Mouse (Mus musculus) forebrain, embryonic 14.5 days (tissue): ENCODE data around the gene Lypla2. TPM values are rescaled to one million over a fixed set of nuclear protein-coding genes. Genes with fewer than 3 reads are reported as not detected.

ENCODE experiments used
- ATAC-seq: fragments of 200-750 bp; cut with Nextera tagmentation; 2 replicates; pipeline ENCODE4 v1.8.0; 2017; ENCODE audit warnings: mild to moderate bottlenecking, moderate library complexity
- DNase-seq: peaks from one replicate; pipeline ENCODE4 v3.0.0-alpha.2; 2015; ENCODE audit warnings: low spot score
- H3K27ac ChIP-seq: fragments of 300-500 bp; sonication (generic); 2 replicates; pipeline ENCODE4 v1.5.1; 2014; ENCODE audit warnings: low read depth, mild to moderate bottlenecking, control low read depth, low read length, moderate library complexity
- H3K27me3 ChIP-seq: fragments of 300-500 bp; sonication (generic); replicated peaks from 2 replicates; pipeline ENCODE4 v1.6.1; 2014; ENCODE audit warnings: low read length, control low read depth, mixed read lengths; ENCODE audit not compliant: control insufficient read depth, insufficient read depth
- H3K36me3 ChIP-seq: fragments of 300-500 bp; sonication (generic); 2 replicates; pipeline ENCODE4 v1.6.1; 2014; ENCODE audit warnings: low read length, control low read depth; ENCODE audit not compliant: control insufficient read depth, insufficient read depth
- H3K4me1 ChIP-seq: fragments of 300-500 bp; sonication (generic); 2 replicates; pipeline ENCODE4 v1.6.1; 2014; ENCODE audit warnings: antibody characterized with exemption, low read length, control low read depth; ENCODE audit not compliant: control insufficient read depth, insufficient read depth
- H3K4me2 ChIP-seq: fragments of 300-500 bp; sonication (generic); 2 replicates; pipeline ENCODE4 v1.6.1; 2014; ENCODE audit warnings: mild to moderate bottlenecking, control low read depth, low read length
- H3K4me3 ChIP-seq: fragments of 300-500 bp; sonication (generic); 2 replicates; pipeline ENCODE4 v1.5.1; 2014; ENCODE audit warnings: low read depth, low read length, control low read depth
- H3K9ac ChIP-seq: fragments of 300-500 bp; sonication (generic); 2 replicates; pipeline ENCODE4 v1.6.1; 2014; ENCODE audit warnings: mild to moderate bottlenecking, low read length, control low read depth, moderate library complexity
- H3K9me3 ChIP-seq: fragments of 300-500 bp; sonication (generic); replicated peaks from 2 replicates; pipeline ENCODE4 v1.6.1; 2016; ENCODE audit warnings: low read length, control low read depth, mixed read lengths; ENCODE audit not compliant: control insufficient read depth
- WGBS: fragments of 180-500 bp; shearing (Covaris S2); extraction: QIAGEN DNeasy Blood & Tissue Kit; methylation state at CpG from one replicate; pipeline ENCODE4 v1.1.7; 2014; 5-methylcytosine and 5-hydroxymethylcytosine counted together
- polyA plus RNA-seq: library from polyadenylated mRNA; unstranded; fragments of >200 nt; fragmentation: Nextera tagmentation; extraction: Ambion mirVana; gene quantifications from 2 replicates; pipeline ENCODE4 v1.2.1, GENCODE M21; 2014

The Lypla2 gene
- polyA plus RNA-seq, 1 experiment from 2014 or later: 163 TPM

DNA sequence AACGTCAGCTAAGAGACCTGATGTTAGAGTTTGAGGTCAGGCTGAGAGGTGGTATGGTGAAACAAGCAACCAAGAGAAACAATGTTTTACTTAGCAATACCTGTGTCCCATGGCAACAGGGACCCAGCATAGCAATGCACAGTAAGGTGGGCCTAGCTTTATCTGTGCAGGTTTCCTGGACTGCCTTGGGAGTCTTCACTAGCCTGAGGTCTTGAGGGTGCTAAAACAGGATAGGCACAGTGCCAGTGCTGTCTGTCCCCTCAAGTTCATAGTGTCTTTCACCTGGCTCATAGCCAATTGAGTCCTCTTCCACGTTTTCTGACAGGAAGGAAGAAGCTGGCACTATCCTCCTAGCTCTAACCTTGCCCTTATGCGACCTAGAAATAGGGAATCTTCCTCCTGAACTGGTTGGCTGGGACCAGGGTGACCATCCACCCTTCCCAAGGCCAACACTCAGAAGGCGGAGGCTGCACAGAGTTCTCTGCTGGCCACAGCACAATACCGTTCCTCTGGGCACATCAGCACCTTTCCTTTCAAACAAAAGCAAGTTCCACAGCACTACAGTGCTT, 31.8 kb upstream of the Lypla2 start:
- Histone ChIP-seq H3K4me1 (no peaks in the 10 kb centered on the region), H3K4me3 (no peak overlapping the region), H3K27ac (no peak overlapping the region), H3K36me3 (peaks cover 67% of the 10 kb centered on the region), H3K4me2 (no peak overlapping the region), H3K27me3 (no peaks in the 10 kb centered on the region), H3K9me3 (no peaks in the 10 kb centered on the region), H3K9ac (no peak overlapping the region)
- DNase-seq (no peak), ATAC-seq (no peak)
- 91% methylated on average over 5 of the region's 5 CpGs for WGBS

DNA sequence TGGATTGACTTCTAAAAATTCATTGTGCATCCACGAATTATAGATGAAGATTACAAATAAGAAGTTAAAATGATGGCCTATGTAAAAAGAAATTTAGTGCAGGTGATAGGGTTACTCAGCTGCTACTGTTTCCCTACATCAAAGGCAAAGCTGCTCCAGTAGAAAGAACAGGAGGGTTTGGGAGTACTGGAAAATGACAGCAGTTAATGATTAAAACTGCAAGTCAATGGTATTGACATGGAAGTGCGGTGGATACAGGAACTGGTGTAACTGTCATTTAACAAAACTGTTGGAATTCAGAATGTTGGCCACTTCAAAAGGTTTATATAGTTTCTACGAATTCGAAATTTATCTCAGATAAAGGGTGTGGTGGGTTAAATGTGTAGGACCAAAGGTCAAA, 22.7 kb upstream of the Lypla2 start:
- ATAC-seq (no peak), DNase-seq (no peak)
- no peaks in the 10 kb centered on the region for H3K27me3 ChIP-seq
- H3K9me3 ChIP-seq: no peaks in the 10 kb centered on the region
- H3K36me3 ChIP-seq: no peaks in the 10 kb centered on the region
- 80% methylated on average over 4 of the region's 4 CpGs for WGBS
- H3K4me2 ChIP-seq: no peak overlapping the region
- no peak overlapping the region for H3K27ac ChIP-seq
- H3K4me3 ChIP-seq: no peak overlapping the region
- H3K4me1 ChIP-seq: no peaks in the 10 kb centered on the region
- no peak overlapping the region for H3K9ac ChIP-seq

DNA sequence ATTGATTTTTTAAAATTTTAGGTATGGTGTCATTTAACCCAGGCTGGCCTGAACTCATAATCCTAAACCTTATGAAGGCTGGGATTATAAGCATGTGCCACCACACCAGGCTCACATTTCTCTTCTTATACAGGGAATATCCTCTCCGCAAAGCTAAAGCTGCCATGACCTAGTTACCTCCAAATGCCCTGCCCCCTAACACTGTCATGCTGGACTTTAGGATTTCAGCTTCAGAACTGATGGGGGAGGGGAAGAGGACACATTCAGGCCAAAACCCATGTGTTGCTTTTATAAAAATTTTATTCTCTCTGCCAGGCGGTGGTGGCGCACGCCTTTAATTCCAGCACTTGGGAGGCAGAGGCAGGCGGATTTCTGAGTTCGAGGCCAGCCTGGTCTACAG, 21.5 kb upstream of the Lypla2 start:
- 93% methylated on average over 6 of the region's 6 CpGs for WGBS

DNA sequence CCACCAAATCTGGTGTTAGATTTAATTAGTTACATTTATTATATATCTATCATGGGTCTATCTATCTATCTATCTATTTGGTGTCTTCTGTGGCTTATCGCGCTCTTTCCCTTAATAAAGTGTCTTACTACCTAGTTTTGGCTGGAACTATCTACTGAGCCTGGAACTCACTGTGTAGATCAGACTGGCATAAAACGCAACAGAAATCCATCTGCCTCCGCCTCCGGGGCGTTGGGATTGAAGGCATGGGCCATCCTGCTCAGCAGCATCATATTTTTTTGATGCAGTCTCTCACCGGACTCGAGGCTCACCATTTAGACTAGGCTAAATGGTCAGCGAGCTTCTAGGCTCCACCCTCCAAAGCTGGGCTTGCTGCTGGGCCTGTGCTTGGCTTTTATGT, 15.3 kb upstream of the Lypla2 start:
- WGBS: 71% methylated on average over 9 of the region's 9 CpGs

More for the DNA sequence above, 21.5 kb upstream of the Lypla2 start:
- ATAC-seq: no peak
- no peak for DNase-seq
- Histone ChIP-seq H3K4me2 (no peak overlapping the region), H3K36me3 (no peaks in the 10 kb centered on the region), H3K9ac (no peak overlapping the region), H3K4me1 (no peaks in the 10 kb centered on the region), H3K27me3 (no peaks in the 10 kb centered on the region), H3K4me3 (no peak overlapping the region), H3K9me3 (no peaks in the 10 kb centered on the region), H3K27ac (no peak overlapping the region)

DNA sequence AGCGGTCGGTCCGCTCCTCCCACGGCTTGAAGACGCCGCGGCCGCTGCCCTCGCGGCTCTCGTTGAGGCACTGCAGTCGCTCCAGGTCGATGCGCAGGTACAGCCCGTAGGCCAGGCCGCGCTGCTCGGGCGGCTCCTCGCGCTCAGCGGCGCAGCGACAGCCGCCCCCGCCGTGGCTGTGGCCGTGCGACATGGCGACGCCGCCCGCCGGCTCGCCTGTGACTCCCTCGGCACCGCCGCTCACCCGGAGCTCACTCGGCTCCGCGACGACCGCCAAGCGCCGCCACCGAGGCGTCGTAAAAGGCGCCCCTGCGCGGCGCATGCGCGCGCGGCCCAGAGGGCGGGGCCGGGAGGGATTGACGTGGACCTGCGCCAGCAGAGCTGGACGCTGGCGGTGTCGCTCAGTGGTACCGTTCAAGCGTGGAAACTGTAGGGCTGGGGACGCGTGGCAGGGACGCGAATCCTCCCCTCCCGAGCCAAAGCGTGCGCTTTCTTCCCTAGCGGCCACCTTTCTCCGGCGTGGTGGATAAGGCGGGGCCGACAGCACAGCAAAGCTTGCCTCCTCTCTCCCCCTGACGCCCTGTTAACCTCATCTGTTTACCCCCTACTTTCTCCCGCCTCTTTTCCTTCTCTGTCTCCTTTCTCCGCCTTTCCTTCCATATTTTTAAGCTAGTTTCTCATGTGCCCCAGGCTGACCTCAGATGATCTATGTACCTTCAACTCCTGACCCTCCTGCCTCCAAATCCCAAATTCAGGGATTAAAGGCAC, 14.7 kb upstream of the Lypla2 start, which contains the start of gene Pithd1:
Pithd1 (minus strand) TSS at position 322 of the 768 bp plus-strand sequence.
- DNase-seq (peak; percentile 95), ATAC-seq (peak; percentile 93)
- H3K27me3 ChIP-seq: no peaks in the 10 kb centered on the region
- H3K9ac ChIP-seq: peak within 1 kb of the TSS; percentile 94
- WGBS: under 1% methylated on average over 72 of the region's 81 CpGs
- peaks cover 28% of the 10 kb centered on the region for H3K36me3 ChIP-seq
- H3K4me2 ChIP-seq: peak within 1 kb of the TSS; percentile 64
- H3K27ac ChIP-seq: peak within 1 kb of the TSS; percentile 82
- H3K9me3 ChIP-seq: no peaks in the 10 kb centered on the region
- H3K4me1 ChIP-seq: peaks cover 9% of the 10 kb centered on the region
- peak within 1 kb of the TSS; percentile 94 for H3K4me3 ChIP-seq

More for the DNA sequence above, 15.3 kb upstream of the Lypla2 start:
- Histone ChIP-seq H3K4me3 (peak overlapping the region; percentile 94), H3K9ac (peak overlapping the region; percentile 94), H3K27ac (peak overlapping the region; percentile 82), H3K9me3 (no peaks in the 10 kb centered on the region), H3K36me3 (peaks cover 24% of the 10 kb centered on the region), H3K27me3 (no peaks in the 10 kb centered on the region), H3K4me2 (peak overlapping the region; percentile 64), H3K4me1 (peaks cover 9% of the 10 kb centered on the region)
- no peak for DNase-seq
- ATAC-seq: no peak

DNA sequence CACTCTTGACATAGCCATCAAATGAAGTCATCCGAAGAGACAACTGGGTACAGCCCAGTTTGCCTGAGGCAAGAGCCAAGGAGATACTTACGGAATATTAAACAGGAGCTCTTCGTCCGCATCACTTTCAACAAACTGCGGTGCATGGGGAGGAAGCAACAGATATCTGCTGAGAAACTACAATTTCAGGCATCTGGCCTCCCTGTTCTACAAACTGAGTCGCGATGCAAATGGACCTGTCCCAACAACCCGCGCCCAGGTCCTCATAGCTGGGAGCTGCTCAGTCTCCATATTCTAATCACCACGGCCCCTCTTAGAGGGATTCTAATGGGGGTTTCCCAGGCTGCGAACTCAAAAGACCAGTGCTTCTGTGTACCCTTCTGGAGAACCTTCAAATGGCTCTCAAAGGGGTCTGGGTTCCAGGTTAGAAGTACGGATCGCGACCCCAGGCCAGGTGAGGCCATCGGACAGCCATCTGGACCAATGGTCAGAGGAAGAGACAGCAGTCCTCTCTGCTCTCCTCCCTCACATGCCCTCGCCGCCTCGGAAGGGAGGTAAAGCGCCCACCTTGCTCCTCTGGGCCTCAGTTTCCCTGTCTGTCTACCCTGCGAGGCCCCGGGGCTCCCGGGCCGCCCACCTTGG, 14.0 kb upstream of the Lypla2 start:
- peaks cover 9% of the 10 kb centered on the region for H3K4me1 ChIP-seq
- DNase-seq (no peak), ATAC-seq (no peak)
- peak overlapping the region; percentile 64 for H3K4me2 ChIP-seq
- peak overlapping the region; percentile 82; the same call in 1 of the 2 replicates for H3K27ac ChIP-seq
- peak overlapping the region; percentile 94 for H3K4me3 ChIP-seq
- peaks cover 28% of the 10 kb centered on the region for H3K36me3 ChIP-seq
- no peaks in the 10 kb centered on the region for H3K9me3 ChIP-seq
- H3K27me3 ChIP-seq: no peaks in the 10 kb centered on the region
- WGBS: 6% methylated on average over 23 of the region's 23 CpGs
- H3K9ac ChIP-seq: peak overlapping the region; percentile 94

- peak overlapping the region; percentile 94 for H3K4me3 ChIP-seq
- DNase-seq: no peak
- no peak overlapping the region for H3K27ac ChIP-seq
- peaks cover 32% of the 10 kb centered on the region for H3K36me3 ChIP-seq
- H3K27me3 ChIP-seq: no peaks in the 10 kb centered on the region
- ATAC-seq: no peak
- peak overlapping the region; percentile 94; the same call in 1 of the 2 replicates for H3K9ac ChIP-seq
- peak overlapping the region; percentile 64 for H3K4me2 ChIP-seq
- H3K4me1 ChIP-seq: peaks cover 9% of the 10 kb centered on the region
- H3K9me3 ChIP-seq: no peaks in the 10 kb centered on the region
- WGBS: 89% methylated on average over 7 of the region's 7 CpGs
These were observed 13.3 kb upstream of the Lypla2 start for GRCm38 (mm10) chr4:135985769-135986168.

DNA sequence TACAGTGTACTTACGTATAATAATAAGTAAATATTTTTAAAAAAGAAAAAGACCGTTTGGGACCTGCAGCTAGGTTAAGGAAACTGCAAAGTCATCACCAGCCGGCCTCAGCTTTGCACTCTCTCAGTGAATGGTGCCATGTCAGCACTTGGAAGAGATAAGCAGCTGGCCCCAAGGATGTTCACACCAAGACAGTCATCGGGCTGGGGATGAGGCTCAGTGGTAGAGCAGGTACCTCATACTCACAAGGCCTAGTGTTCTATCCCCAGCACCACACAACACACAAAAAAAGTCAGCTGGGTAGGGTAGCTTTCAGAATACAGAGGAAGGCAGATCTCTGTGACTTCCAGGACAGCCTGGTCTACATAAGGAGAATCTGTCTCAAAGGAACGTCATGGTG, 12.8 kb upstream of the Lypla2 start:
- Histone ChIP-seq H3K9ac (no peak overlapping the region), H3K9me3 (no peaks in the 10 kb centered on the region), H3K4me1 (peaks cover 9% of the 10 kb centered on the region), H3K36me3 (peaks cover 34% of the 10 kb centered on the region), H3K27ac (no peak overlapping the region), H3K27me3 (no peaks in the 10 kb centered on the region), H3K4me3 (no peak overlapping the region), H3K4me2 (no peak overlapping the region)
- DNase-seq: no peak
- no peak for ATAC-seq
- 89% methylated on average over 5 of the region's 5 CpGs for WGBS
